Mouse (Mus musculus): ENCODE data around the gene Fbln5.

- no peak for TF ChIP-seq GATA1 (IDR thresholded peaks at IDR 0.05; ENCODE audit: low read length)
- TF ChIP-seq TAL1 (IDR thresholded peaks at IDR 0.05; ENCODE audit: low read length): no peak
Observed at GRCm38 (mm10) chr12:101792684-101793083, 26.2 kb downstream of the Fbln5 start.

Data from erythroblast, embryonic 14.5 days (primary cell).